Mouse (Mus musculus) liver, postnatal 0 days (tissue): ENCODE data around the gene Bscl2.

Experiments used
- CTCF ChIP-seq: sonication (generic); IDR thresholded peaks from 2 replicates; pipeline ENCODE4 v1.5.1; 2016; ENCODE audit warnings: antibody characterized with exemption, low read depth
- EP300 ChIP-seq: IDR thresholded peaks from 2 replicates; pipeline ENCODE4 v1.6.1; 2016; ENCODE audit warnings: antibody characterized with exemption, low read depth, mild to moderate bottlenecking

GRCm38 (mm10) chr19:8821146-8821545, 16.1 kb upstream of the Bscl2 start:
- TF ChIP-seq CTCF (no peak), EP300 (no peak)
